Mouse (Mus musculus) naive thymus-derived CD4-positive, alpha-beta T cell, adult 5 months (primary cell): Measurements from ENCODE around the gene Gm42674. TPM values are rescaled to one million over a fixed set of nuclear protein-coding genes. Genes with fewer than 3 reads are reported as not detected.

ENCODE experiments used
- polyA plus RNA-seq: library from polyadenylated mRNA; unstranded; fragments of 100-300 nt; shearing (Covaris generic); gene quantifications from one replicate; pipeline ENCODE4 v1.2.1, GENCODE M21; 2017

The Gm42674 gene
- not detected for polyA plus RNA-seq

DNA sequence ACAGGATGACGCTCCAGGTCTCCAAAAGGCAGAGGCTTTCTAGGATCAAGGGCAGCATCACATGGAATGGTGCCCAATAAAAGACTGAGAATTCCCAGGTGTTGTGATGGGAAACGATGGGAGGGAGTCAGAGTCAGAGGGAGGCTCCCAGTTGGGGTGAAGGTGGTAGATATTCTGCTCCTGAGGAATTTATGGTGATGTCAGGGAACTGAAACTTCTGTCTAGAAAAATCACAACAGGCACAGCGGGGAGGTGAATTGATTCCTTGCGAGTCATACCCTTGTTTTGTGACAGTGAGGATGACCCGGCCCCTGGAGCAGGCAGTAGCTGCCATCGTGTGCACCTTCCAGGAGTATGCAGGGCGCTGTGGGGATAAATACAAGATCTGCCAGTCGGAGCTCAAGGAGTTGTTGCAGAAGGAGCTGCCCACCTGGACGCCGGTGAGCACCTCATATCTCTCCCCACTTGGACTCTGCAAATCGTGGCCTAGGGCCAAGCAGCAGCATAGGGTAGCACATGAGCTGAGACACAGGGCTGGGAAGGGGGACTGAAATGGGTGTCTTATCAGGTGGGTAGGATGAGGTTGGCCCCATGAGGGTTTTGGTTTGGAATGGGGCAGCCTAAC lies at the start of gene Gm42674:
Gm42674 (plus strand) TSS at position 419 of the 625 bp plus-strand sequence.

GRCm38 (mm10) chr3:90560008-90560628 lies 41.6 kb upstream of the Gm42674 start, which contains the start of gene S100a3:
Gene S100a3 (plus strand): TSS chr3:90560578.

DNA sequence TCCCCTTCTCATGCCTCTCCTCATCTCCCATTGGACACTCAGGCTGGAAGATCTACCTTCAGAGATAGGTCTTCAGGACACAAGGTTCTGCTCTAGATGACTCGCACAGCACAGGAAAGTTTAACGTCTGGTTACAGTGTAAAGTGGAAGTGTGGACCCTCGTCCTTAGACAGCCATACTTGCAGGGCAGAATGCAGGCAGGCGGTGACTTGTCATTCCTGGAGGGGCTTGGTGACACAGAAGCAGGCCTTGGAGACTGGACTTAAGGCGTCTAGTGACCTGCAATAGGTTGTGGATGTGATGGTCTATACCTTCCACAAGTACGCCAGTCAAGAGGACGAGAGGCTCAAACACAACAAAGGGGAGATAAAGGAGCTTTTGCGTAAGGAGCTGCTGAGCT lies 11.8 kb upstream of the Gm42674 start, which contains the start of gene S100a2:
S100a2 (plus strand) TSS at position 301 of the 400 bp plus-strand sequence.

DNA sequence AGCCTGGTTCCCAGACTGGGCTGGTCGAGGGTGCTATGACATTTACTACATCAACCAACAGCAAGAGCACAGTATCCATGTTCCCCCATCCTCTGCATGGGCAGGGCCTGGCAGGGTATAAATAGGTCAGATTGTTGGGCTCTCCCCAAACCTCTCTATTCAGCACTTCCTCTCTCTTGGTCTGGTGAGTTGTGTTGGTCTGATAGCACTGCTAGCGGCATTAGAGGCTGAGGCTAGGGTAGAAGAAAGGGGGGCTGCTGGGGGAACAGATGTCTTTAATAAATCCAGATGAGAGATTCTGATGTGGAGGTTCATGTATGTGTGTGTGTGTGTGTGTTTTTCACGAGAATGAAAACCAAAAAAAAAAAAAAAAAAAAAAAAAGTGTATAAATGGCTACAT lies 1.9 kb downstream of the Gm42674 start, which contains the start of gene S100a4:
S100a4 (plus strand) TSS at position 149 of the 400 bp plus-strand sequence.

GRCm38 (mm10) chr3:90608223-90608622 lies 6.5 kb downstream of the Gm42674 start, which contains the start of gene S100a5:
Gene S100a5 (plus strand): TSS chr3:90608523.

DNA sequence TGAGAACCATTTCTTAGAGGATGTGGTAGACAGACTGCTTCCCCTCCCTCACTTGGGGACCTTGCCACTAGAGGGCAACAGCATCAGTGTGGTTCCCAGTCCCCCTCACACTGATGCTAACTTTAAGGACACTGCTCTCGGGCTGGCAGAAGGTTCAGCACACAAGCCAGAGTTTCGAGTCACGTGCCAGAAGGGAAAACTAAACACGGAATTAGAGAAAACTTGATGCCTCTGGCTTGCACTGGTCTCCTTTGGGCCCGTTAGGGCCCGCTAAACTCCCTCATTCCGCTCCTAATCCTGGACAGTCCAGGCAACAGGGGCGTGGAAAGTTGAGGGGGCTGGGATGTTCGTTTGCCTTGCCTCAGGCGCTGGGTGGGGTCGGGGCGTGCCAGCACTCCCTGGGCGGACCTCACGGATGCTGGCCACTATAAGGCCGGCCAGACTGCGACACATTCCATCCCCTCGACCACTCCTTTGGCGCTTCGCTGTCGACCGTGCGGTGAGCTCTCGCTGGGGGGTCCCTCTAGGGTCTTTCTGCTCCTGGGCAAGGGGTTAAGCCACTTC lies 11.1 kb downstream of the Gm42674 start, which contains the start of gene S100a6:
S100a6 (plus strand) TSS at position 155 of the 564 bp plus-strand sequence.

GRCm38 (mm10) chr3:90653717-90654116 lies 52.0 kb downstream of the Gm42674 start, which contains the start of gene S100a7a:
Gene S100a7a (plus strand): TSS chr3:90654017.

Other genes starting within 250 kb of the Gm42674 start
- not detected for gene Slc27a3, start 212.0 kb upstream of the Gm42674 start, polyA plus RNA-seq
- gene Ints3, start 168.3 kb upstream of the Gm42674 start, polyA plus RNA-seq = 19.2 TPM
- gene Npr1, start 136.0 kb upstream of the Gm42674 start, polyA plus RNA-seq = not detected
- gene Ilf2, start 125.8 kb upstream of the Gm42674 start, polyA plus RNA-seq = 105 TPM
- 60.6 TPM for gene Snapin, start 110.9 kb upstream of the Gm42674 start, polyA plus RNA-seq
- gene Chtop, start 92.4 kb upstream of the Gm42674 start, polyA plus RNA-seq = 177 TPM
- gene S100a1, start 87.5 kb upstream of the Gm42674 start, polyA plus RNA-seq = 0.63 TPM
- 79.7 TPM for gene S100a13, start 87.5 kb upstream of the Gm42674 start, polyA plus RNA-seq
- gene S100a14, start 75.0 kb upstream of the Gm42674 start, polyA plus RNA-seq = not detected
- gene S100a16, start 64.7 kb upstream of the Gm42674 start, polyA plus RNA-seq = not detected
- not detected for gene S100a3, start 41.3 kb upstream of the Gm42674 start, polyA plus RNA-seq
- gene S100a2, start 11.7 kb upstream of the Gm42674 start, polyA plus RNA-seq = not detected
- gene S100a4, start 1.9 kb downstream of the Gm42674 start, polyA plus RNA-seq = 1.00 TPM
- not detected for gene S100a5, start 6.6 kb downstream of the Gm42674 start, polyA plus RNA-seq
- gene S100a6, start 11.0 kb downstream of the Gm42674 start, polyA plus RNA-seq = 1.1 TPM
- gene S100a7a, start 52.1 kb downstream of the Gm42674 start, polyA plus RNA-seq = not detected
- gene S100a8, start 67.1 kb downstream of the Gm42674 start, polyA plus RNA-seq = not detected
- gene S100a9, start 93.8 kb downstream of the Gm42674 start, polyA plus RNA-seq = not detected
- not detected for gene Pglyrp4, start 125.0 kb downstream of the Gm42674 start, polyA plus RNA-seq
- gene Gm5849, start 176.0 kb downstream of the Gm42674 start, polyA plus RNA-seq = not detected